In the genomic region with DNA sequence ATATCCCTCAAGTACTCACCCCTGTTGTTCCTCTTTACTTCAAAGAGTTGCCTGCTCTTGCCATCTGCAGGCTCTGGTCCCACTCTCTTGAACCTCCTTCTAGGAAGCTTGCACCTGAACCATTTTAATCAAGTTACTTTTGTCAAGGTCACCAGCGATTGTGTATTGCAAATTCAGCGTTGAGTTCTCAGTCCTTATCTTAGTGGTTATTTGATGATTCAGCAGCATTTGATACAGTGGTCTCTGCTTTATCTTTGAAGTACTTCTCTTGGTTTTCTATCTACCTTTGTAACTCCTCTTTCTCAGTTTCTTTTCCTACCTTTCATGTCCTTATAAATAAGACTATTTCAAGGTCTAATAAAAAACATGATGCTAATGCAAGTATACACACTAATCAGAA, we compare ENCODE assay signal across 1 mouse cellular context.
TF ChIP-seq lines count a peak whose summit lies in the region.

No protein-coding gene starts in this region.

TF ChIP-seq in CH12.LX, 34 proteins besides CTCF, POLR2A, EP300 and RAD21 (continued from another document):
- TF ChIP-seq ZMIZ1 (IDR thresholded peaks at IDR 0.05; ENCODE audit: low read depth, low read length): no peak
